Mouse (Mus musculus) thymus, postnatal 36 days (tissue): ENCODE measurements around the gene Gna11.

ENCODE experiments used
- DNase-seq, 2 experiments: peaks; one replicate each; pipeline ENCODE4 v3.0.0; 2022; ENCODE audit warnings: mixed read lengths in 2 of 2

Gna11 gene

GRCm38 (mm10) chr10:81502658-81503057 lies 42.3 kb downstream of the Gna11 start:
- peak; percentile 86 to 91 for DNase-seq

- no peak for DNase-seq
Measured at GRCm38 (mm10) chr10:81501863-81502262, 43.1 kb downstream of the Gna11 start.

- no peak for DNase-seq
Measured at GRCm38 (mm10) chr10:81500032-81500431, 45.0 kb downstream of the Gna11 start, which contains the start of gene S1pr4. TSS of gene S1pr4 (minus strand) at chr10:81500132.

- peak; percentile 82 to 89 for DNase-seq
Measured at GRCm38 (mm10) chr10:81499250-81499901, 45.6 kb downstream of the Gna11 start.

- peak; percentile 35 to 56 for DNase-seq
Measured at GRCm38 (mm10) chr10:81498316-81499249, 46.4 kb downstream of the Gna11 start.

- peak in 1 of 2 experiments; percentile 38 for DNase-seq
Measured at GRCm38 (mm10) chr10:81497401-81498270, 47.4 kb downstream of the Gna11 start.

- DNase-seq, result no peak
Measured at GRCm38 (mm10) chr10:81496969-81497368, 48.0 kb downstream of the Gna11 start.

- DNase-seq, result peak; percentile 97 to 98
Measured at GRCm38 (mm10) chr10:81496264-81496901, 48.6 kb downstream of the Gna11 start, which contains the start of gene Ncln. TSS of gene Ncln (minus strand) at chr10:81496392.

GRCm38 (mm10) chr10:81495616-81496263 lies 49.2 kb downstream of the Gna11 start:
- DNase-seq, result peak in 1 of 2 experiments; percentile 45

GRCm38 (mm10) chr10:81495151-81495550 lies 49.8 kb downstream of the Gna11 start:
- DNase-seq, result no peak

- DNase-seq, result no peak
Measured at GRCm38 (mm10) chr10:81494260-81495041, 50.5 kb downstream of the Gna11 start.

GRCm38 (mm10) chr10:81493601-81494220 lies 51.3 kb downstream of the Gna11 start:
- DNase-seq, result peak; percentile 48 to 49

GRCm38 (mm10) chr10:81492606-81493240 lies 52.3 kb downstream of the Gna11 start:
- DNase-seq, result no peak

- no peak for DNase-seq
Measured at GRCm38 (mm10) chr10:81491018-81491417, 54.0 kb downstream of the Gna11 start.

- no peak for DNase-seq
Measured at GRCm38 (mm10) chr10:81489941-81490340, 55.0 kb downstream of the Gna11 start.

- no peak for DNase-seq
Measured at GRCm38 (mm10) chr10:81488081-81488480, 56.9 kb downstream of the Gna11 start.

- no peak for DNase-seq
Measured at GRCm38 (mm10) chr10:81486496-81486895, 58.5 kb downstream of the Gna11 start.

GRCm38 (mm10) chr10:81485479-81486018 lies 59.4 kb downstream of the Gna11 start:
- DNase-seq, result no peak

GRCm38 (mm10) chr10:81485060-81485449 lies 59.9 kb downstream of the Gna11 start:
- DNase-seq, result peak; percentile 43 to 51
